Mouse (Mus musculus) myocyte (in vitro differentiated cells): ENCODE results near the gene Ipo4.

Experiments used
- POLR2A ChIP-seq: IDR thresholded peaks from one replicate; pipeline ENCODE4 v1.6.1; 2011; ENCODE audit warnings: low read depth, mild to moderate bottlenecking, control low read depth, moderate library complexity; ENCODE audit not compliant: insufficient read length
- TCF12 ChIP-seq: IDR thresholded peaks from one replicate; pipeline ENCODE4 v1.6.1; 2011; ENCODE audit warnings: mild to moderate bottlenecking, control low read depth; ENCODE audit not compliant: poor library complexity, insufficient read depth, severe bottlenecking

DNA sequence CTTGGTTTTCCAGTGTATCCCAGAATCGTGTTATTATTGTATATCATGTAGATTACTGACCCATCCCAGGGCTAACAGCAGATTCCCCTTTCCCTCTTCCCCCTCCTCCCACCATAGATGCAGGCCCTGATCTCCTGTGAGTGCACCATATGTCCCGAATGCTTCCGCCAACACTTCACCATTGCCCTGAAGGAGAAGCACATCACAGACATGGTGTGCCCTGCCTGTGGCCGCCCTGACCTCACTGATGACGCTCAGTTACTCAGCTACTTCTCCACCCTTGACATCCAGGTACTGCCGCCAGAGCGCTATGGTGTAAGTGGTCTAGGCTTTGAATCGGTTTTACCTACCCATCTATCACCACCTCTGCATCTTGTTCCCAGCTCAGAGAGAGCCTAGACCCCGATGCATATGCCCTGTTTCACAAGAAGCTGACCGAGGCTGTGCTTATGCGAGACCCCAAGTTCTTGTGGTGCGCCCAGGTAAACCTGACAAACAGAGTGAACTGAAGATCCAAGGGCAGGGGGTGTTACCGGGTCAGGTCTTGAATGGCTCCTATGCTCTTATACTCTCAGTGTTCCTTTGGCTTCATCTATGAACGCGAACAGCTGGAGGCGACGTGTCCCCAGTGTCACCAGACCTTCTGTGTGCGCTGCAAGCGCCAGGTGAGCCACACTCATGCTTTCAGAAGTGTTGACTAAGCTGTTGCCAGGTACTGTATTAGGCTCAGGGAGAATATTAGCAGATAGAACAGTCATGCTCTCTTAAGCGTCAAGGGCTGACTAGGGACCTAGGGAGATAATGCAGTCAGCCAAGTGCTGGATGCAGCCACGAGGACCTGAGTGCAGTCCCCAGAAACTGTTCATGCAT lies 37.0 kb downstream of the Ipo4 start:
- TF ChIP-seq POLR2A (no peak), TCF12 (no peak)
